Mouse (Mus musculus) heart, embryonic 14.5 days (tissue): ENCODE data around the gene Pcdh9. TPM values are rescaled to one million over a fixed set of nuclear protein-coding genes. Genes with fewer than 3 reads are reported as not detected.

ENCODE experiments used
- ATAC-seq: fragments of 200-750 bp; cut with Nextera tagmentation; 2 replicates; pipeline ENCODE4 v1.8.0; 2017; ENCODE audit warnings: low read depth, moderate TSS enrichment; ENCODE audit not compliant: insufficient number of reproducible peaks, insufficient read depth, low FRiP score
- H3K27ac ChIP-seq, 2 experiments: fragments of 200-500 bp in 1 of 2; fragments of 300-500 bp in 1 of 2; sonication (generic) in 1 of 2; replicated peaks in 1 of 2; 2 replicates each; pipeline ENCODE4 v1.5.1; 2012 to 2014; ENCODE audit warnings: low read depth in 2 of 2, low read length in 2 of 2, control low read depth in 1 of 2, mild to moderate bottlenecking in 1 of 2, mixed read lengths in 1 of 2; ENCODE audit not compliant: control insufficient read depth in 1 of 2, insufficient read depth in 1 of 2
- H3K27me3 ChIP-seq: fragments of 300-500 bp; sonication (generic); 2 replicates; pipeline ENCODE4 v1.6.1; 2014; ENCODE audit warnings: mild to moderate bottlenecking, low read length, control low read depth; ENCODE audit not compliant: control insufficient read depth, insufficient read depth
- H3K36me3 ChIP-seq: fragments of 300-500 bp; sonication (generic); 2 replicates; pipeline ENCODE4 v1.6.1; 2014; ENCODE audit warnings: mild to moderate bottlenecking, control low read depth, low read length, mixed read lengths; ENCODE audit not compliant: control insufficient read depth, insufficient read depth
- H3K4me1 ChIP-seq, 2 experiments: fragments of 200-500 bp in 1 of 2; fragments of 300-500 bp in 1 of 2; sonication (generic) in 1 of 2; 2 replicates each; pipeline ENCODE4 v1.6.1; 2012 to 2014; ENCODE audit warnings: low read length in 2 of 2, control low read depth in 1 of 2, mixed read lengths in 1 of 2; ENCODE audit not compliant: control insufficient read depth in 2 of 2, insufficient read depth in 2 of 2
- H3K4me2 ChIP-seq: fragments of 300-500 bp; sonication (generic); 2 replicates; pipeline ENCODE4 v1.6.1; 2014; ENCODE audit warnings: mild to moderate bottlenecking, low read length
- H3K4me3 ChIP-seq, 2 experiments: fragments of 200-500 bp in 1 of 2; fragments of 300-500 bp in 1 of 2; sonication (generic) in 1 of 2; 2 replicates each; pipeline ENCODE4 v1.5.1; 2012 to 2014; ENCODE audit warnings: low read length in 2 of 2, mild to moderate bottlenecking in 2 of 2, control low read depth in 1 of 2, low read depth in 1 of 2, moderate library complexity in 1 of 2; ENCODE audit not compliant: control insufficient read depth in 1 of 2, insufficient read depth in 1 of 2
- H3K9ac ChIP-seq: fragments of 300-500 bp; sonication (generic); 2 replicates; pipeline ENCODE4 v1.6.1; 2014; ENCODE audit warnings: mild to moderate bottlenecking, low read length
- H3K9me3 ChIP-seq: fragments of 300-500 bp; sonication (generic); 2 replicates; pipeline ENCODE4 v1.6.1; 2016; ENCODE audit warnings: low read length, control low read depth; ENCODE audit not compliant: control insufficient read depth
- WGBS: fragments of 180-500 bp; shearing (Covaris S2); extraction: QIAGEN DNeasy Blood & Tissue Kit; methylation state at CpG from one replicate; pipeline ENCODE4 v1.1.7; 2014; 5-methylcytosine and 5-hydroxymethylcytosine counted together
- polyA plus RNA-seq: library from polyadenylated mRNA; unstranded; fragments of >200 nt; fragmentation: Nextera tagmentation; extraction: Ambion mirVana; gene quantifications from 2 replicates; pipeline ENCODE4 v1.2.1, GENCODE M21; 2014

The Pcdh9 gene
- polyA plus RNA-seq, 1 experiment from 2014 or later, result 8.1 TPM

DNA sequence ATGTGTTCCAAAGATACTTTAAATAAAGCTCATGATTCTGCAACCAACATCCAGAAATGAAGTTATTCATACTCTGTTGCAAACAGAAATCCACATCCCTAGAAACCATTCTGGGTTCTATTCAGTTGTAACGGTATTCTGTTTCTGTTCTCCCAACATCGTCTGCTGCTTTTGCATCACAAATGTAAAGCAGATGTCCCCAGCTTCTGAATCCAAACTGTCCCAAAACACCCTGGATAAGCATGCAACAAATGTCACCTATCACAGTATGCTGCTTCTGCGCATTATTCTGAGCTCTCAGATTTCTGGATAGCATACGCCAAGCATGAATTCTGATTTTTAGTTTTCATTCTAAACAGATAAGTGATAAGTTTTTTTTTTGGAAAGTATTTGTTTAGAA lies 516.3 kb downstream of the Pcdh9 start:
- 78% methylated on average over 4 of the region's 4 CpGs for WGBS
- no peak for ATAC-seq
- Histone ChIP-seq H3K9ac (no peak overlapping the region), H3K4me1 (no peaks in the 10 kb centered on the region), H3K4me3 (no peak overlapping the region), H3K27me3 (no peaks in the 10 kb centered on the region), H3K9me3 (no peaks in the 10 kb centered on the region), H3K4me2 (no peak overlapping the region), H3K27ac (no peak overlapping the region), H3K36me3 (no peaks in the 10 kb centered on the region)

DNA sequence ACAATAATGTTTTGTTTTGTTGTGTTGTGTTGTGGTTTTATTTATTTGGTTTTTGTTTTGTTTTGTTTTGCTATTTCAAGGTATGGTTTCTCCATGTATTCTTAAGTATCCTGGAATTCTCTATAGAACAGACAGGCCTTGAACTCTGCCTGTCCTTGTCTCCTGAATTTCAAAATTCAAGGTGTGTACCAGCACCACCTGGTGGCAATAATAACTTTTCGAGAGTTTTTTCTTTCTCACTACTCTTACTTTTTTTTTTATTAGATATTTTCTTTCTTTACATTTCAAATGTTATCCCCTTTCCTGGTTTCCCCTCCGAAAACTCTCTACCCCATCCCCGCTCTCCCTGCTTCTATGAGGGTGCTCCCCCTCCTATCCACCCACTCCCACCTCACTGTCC lies 536.3 kb downstream of the Pcdh9 start:
- H3K9me3 ChIP-seq, result no peaks in the 10 kb centered on the region
- no peak for ATAC-seq
- no peak overlapping the region for H3K4me2 ChIP-seq
- no peak overlapping the region for H3K27ac ChIP-seq
- H3K9ac ChIP-seq, result no peak overlapping the region
- no peaks in the 10 kb centered on the region for H3K36me3 ChIP-seq
- H3K4me3 ChIP-seq, result no peak overlapping the region
- no peaks in the 10 kb centered on the region for H3K4me1 ChIP-seq
- WGBS, result 73% methylated on average over 3 of the region's 3 CpGs
- no peaks in the 10 kb centered on the region for H3K27me3 ChIP-seq

DNA sequence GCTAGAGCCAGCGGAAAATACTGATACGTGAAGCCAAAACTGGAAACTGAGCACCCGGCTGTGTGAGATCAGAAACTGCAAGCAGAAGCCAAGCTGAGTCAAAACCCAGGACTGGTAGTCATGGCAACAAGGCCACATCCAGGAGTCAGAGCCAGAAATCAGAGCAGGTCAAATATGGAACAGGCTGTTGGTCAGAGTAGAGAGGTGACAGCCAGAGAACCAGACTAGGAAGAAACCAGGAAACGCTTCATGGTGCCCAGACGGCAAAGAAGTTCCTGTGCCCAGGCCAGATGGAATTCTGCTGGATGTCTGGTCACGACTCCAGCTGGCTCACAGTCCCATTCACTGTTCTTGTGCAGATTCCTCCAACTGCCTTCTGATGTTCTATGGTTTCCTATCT lies 539.6 kb downstream of the Pcdh9 start:
- Histone ChIP-seq H3K9me3 (no peaks in the 10 kb centered on the region), H3K4me3 (no peak overlapping the region)
- 48% methylated on average over 6 of the region's 6 CpGs for WGBS

DNA sequence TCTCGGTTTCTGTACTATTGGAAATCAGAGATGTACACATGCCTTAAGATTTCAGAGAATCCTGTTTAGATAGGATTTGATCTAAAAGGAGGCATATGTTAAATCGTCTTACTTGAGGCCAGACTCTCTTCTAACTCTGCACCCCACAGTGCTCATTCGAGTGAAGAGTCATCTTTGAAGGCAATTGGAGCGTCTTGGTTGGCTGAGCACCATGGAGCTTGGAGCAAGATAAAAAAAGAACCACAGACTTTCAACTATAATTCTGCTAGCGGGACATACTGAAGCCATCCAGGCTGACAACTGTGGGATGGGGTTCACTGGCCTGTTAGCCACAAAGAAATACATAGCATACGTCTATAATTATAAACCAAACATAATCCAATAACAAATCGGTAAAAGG lies 541.3 kb downstream of the Pcdh9 start:
- Histone ChIP-seq H3K27me3 (no peaks in the 10 kb centered on the region), H3K4me1 (no peaks in the 10 kb centered on the region), H3K9ac (no peak overlapping the region), H3K9me3 (no peaks in the 10 kb centered on the region), H3K36me3 (no peaks in the 10 kb centered on the region), H3K4me3 (no peak overlapping the region), H3K27ac (no peak overlapping the region), H3K4me2 (no peak overlapping the region)
- ATAC-seq, result no peak
- 78% methylated on average over 7 of the region's 7 CpGs for WGBS

More for the DNA sequence above, 539.6 kb downstream of the Pcdh9 start:
- Histone ChIP-seq H3K9ac (no peak overlapping the region), H3K27ac (no peak overlapping the region), H3K4me1 (no peaks in the 10 kb centered on the region), H3K36me3 (no peaks in the 10 kb centered on the region), H3K27me3 (no peaks in the 10 kb centered on the region), H3K4me2 (no peak overlapping the region)
- ATAC-seq, result no peak

DNA sequence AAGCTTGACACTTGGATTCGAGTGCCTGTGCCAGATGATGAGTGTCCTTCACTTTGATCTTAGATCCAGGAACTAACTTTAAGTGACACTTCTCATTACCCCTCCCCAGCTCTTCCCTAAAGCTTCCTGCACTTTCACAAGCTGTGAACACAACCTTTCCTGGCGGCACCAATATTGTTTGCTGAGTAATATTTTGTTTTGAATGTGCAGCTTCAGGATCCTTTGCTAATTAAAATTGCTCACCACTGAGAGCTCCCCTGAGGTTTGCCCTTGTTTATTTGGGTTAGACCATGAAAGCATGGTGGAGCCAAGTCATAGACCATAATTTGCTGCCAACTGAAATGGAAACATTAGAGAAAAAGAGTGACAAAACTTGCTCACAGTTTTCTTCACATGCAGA lies 543.4 kb downstream of the Pcdh9 start:
- ATAC-seq, result no peak

DNA sequence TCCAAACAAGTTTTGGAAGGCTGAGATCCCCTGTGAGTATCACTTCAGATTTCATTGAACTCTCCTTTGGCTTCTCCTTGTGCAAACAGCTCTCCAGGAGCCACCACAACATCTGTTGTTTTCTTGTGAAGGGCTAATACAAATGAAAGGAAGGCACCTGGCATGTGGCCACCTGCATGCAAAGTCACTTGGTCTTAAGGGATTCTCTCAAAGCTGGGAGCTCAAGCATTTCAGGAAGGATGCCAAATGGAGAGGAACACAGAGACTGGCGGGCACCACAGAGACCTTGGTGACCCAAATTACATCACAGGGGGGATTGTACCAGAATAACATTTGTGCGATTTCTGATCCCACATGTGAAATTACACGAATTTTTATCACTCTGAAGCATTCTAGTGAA lies 547.7 kb downstream of the Pcdh9 start:
- no peaks in the 10 kb centered on the region for H3K4me1 ChIP-seq
- no peaks in the 10 kb centered on the region for H3K36me3 ChIP-seq
- no peaks in the 10 kb centered on the region for H3K27me3 ChIP-seq
- H3K4me3 ChIP-seq, result no peak overlapping the region
- no peaks in the 10 kb centered on the region for H3K9me3 ChIP-seq
- no peak overlapping the region for H3K27ac ChIP-seq
- ATAC-seq, result no peak
- H3K4me2 ChIP-seq, result no peak overlapping the region
- WGBS, result 66% methylated on average over 3 of the region's 3 CpGs
- H3K9ac ChIP-seq, result no peak overlapping the region

More for the DNA sequence above, 543.4 kb downstream of the Pcdh9 start:
- H3K4me1 ChIP-seq, result no peaks in the 10 kb centered on the region
- H3K9me3 ChIP-seq, result no peaks in the 10 kb centered on the region
- no peaks in the 10 kb centered on the region for H3K27me3 ChIP-seq
- H3K4me2 ChIP-seq, result no peak overlapping the region
- H3K27ac ChIP-seq, result no peak overlapping the region
- no peak overlapping the region for H3K9ac ChIP-seq
- WGBS, result 14% methylated on average over 2 of the region's 2 CpGs
- no peaks in the 10 kb centered on the region for H3K36me3 ChIP-seq
- no peak overlapping the region for H3K4me3 ChIP-seq

DNA sequence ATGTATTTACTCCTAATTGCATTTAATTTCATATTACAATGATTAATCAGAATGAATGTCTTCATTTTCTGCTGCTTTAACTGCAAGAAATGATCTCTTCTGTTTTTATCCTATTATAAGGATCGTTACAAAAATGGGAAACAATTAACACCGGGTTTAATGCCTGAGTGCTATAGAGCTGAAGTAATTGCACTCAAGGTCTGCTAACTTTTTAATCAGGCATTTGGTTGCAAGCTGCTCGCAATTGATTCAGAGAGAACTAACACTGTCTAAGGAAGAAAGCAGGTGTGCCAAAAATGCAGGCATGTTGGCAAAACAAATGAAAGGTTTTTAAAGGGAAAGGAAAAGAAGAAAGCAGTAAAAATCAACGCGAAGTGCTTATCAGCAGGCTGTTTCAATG lies 549.1 kb downstream of the Pcdh9 start:
- Histone ChIP-seq H3K4me1 (no peaks in the 10 kb centered on the region), H3K4me2 (no peak overlapping the region), H3K27ac (no peak overlapping the region), H3K27me3 (no peaks in the 10 kb centered on the region), H3K36me3 (no peaks in the 10 kb centered on the region), H3K9me3 (no peaks in the 10 kb centered on the region), H3K4me3 (no peak overlapping the region), H3K9ac (no peak overlapping the region)
- ATAC-seq, result no peak
- WGBS, result 52% methylated on average over 5 of the region's 5 CpGs

DNA sequence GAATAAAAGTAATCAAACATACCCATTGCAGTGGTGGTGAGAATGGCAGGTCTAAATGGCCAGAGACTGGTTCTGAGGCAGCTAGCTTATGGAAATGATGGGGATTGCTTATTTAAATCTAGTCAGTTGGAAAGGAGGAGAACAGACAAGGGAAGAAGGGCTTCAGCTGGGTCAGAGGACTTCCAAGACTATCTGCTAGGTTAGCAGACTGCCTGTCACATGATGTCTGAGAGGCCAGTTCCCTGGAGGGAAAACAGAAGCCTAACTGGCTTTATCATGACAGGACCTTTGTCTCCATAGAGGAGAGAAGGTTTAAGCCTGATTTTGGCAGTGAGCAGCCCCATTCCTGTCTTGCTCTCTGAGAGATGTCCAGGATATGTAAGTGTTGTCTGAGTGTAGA lies 561.2 kb downstream of the Pcdh9 start:
- H3K9me3 ChIP-seq, result no peaks in the 10 kb centered on the region
- H3K4me3 ChIP-seq, result no peak overlapping the region
- 0 out of 4 replicates have a peak, but pooled peaks cover 0 to 4% of the 10 kb centered on the region in 2 experiments for H3K4me1 ChIP-seq
- H3K9ac ChIP-seq, result no peak overlapping the region
- no peaks in the 10 kb centered on the region for H3K27me3 ChIP-seq
- no peaks in the 10 kb centered on the region for H3K36me3 ChIP-seq
- ATAC-seq, result no peak
- no peak overlapping the region for H3K27ac ChIP-seq
- no peak overlapping the region for H3K4me2 ChIP-seq
